Mouse (Mus musculus) erythroblast, embryonic 14.5 days (primary cell): ENCODE results near the gene Arl16.

Source experiments
- GATA1 ChIP-seq: IDR thresholded peaks from 2 replicates; pipeline ENCODE4 v1.6.1; 2012; ENCODE audit warnings: low read length, inconsistent platforms, mixed read lengths
- TAL1 ChIP-seq: IDR thresholded peaks from 3 replicates; pipeline ENCODE4 v1.6.1; 2012; ENCODE audit warnings: low read length, inconsistent platforms, mixed read lengths

GRCm38 (mm10) chr11:120417852-120418251, 49.6 kb downstream of the Arl16 start:
- TF ChIP-seq TAL1 (no peak), GATA1 (no peak)
